Mouse (Mus musculus) naive thymus-derived CD4-positive, alpha-beta T cell, adult 2 months (primary cell): ENCODE data around the gene Rab44.

Source experiments
- DNase-seq: peaks from one replicate; pipeline ENCODE4 v3.0.0-alpha.2; 2011; ENCODE audit warnings: low read depth

Rab44 gene

DNA sequence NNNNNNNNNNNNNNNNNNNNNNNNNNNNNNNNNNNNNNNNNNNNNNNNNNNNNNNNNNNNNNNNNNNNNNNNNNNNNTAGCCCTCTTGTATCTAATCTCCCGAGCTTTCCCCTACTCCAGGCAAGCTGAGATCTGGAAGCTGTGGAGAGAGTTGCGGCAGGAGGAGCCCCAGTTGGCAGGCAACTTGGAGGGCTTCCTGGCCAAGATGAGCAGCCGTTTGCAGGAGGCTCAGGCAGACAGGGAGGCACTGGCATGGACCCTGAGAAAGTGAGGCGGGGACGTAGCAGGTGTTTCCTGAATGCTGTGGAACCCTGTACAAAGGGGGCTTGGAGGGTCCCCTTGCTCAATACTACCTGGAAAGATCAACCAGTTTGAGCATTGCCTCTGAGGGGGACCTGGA lies 21.1 kb downstream of the Rab44 start:
- no peak for DNase-seq

DNA sequence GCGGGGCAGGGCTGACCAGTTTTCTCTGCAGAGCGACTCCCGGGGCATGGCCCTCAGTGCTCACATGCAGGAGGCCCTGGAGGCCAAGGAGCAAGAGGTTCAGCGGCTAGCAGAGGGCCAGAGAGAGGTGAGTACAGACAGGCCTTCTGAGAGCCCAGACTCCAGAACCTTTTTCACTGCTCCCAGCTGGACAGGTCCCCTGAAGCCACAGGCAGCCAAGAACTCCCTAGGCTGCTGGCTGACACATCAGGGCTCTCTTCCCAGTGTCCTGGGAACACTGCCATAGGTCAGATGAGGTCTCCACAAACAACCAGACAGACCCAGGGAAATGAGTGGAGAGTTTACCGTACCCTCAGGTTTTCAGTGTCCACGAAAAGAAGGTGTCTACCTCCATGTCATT lies 22.3 kb downstream of the Rab44 start:
- no peak for DNase-seq

DNA sequence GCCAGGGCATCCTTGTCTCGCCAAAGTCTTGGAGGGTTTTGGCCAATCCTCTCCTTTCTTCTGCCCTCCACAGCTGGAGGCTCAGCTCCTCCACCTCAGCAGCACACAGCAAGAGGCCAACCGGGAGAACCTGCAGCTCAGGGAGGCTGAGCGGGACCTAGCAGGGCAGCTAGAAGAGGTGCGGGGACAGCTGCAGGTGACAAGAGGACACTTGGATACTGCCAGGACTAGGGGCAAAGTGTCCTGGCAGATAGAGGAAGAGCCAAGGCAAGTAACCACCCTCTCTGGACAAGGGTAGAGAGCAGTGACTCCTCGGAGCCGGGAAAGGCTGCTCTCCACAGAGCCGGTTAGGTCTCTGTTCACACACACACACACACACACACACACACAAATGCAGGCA lies 24.0 kb downstream of the Rab44 start:
- DNase-seq = no peak

DNA sequence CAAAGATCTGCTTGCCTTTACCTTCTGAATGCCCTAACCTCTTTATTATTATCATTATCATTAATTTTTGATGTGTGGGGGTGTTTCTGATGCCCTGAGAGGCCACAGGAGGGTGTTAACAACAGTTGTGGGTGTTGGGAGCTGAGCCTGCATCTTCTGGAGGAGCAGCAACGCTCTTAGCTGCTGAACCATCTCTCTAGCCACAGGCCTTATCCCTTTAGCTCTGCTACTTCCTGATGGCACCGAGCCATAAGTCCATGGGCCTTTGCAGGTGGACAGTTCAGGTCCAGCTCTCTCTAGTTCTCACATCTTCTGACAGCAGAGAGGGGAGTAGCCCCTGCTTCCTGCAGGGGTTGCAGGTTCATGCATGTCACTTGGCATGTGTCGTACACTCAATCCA lies 27.6 kb downstream of the Rab44 start:
- no peak for DNase-seq

DNA sequence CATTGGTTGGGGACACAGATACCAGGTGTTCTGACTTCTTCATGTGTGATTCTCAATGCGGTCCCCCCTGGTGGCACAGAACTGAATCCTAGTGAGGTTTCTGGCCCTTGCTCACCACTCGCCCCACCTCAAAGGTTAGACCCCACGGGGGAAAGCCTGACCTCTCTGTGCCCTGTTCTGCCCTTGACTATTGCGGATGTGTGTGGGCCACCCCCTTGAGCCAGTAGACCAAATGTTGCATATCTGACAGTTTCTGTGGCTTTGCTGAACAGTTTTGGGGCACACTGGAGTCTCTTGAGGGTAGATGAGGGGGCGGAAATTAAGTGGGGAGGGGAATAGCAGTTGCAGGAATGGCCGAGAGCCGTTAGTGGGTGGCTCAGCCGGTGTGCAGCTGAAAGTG lies 29.3 kb downstream of the Rab44 start:
- no peak for DNase-seq

DNA sequence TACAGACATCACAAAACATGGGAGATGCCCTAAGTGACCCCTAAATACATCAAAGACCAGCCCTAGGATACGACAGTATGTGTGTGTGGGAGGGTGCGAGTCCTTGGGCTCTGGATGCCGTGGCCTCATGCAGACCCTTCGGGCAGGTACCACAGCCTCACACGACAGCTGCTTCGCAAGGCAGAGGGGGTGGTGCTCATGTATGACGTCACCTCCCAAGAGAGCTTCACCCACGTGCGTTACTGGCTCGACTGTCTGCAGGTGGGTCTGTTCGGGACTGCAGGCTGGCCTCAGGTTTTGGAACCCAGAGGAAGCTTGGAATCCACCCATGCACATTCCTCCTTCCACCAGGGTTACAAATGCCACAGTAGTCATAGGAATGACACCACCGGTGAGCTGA lies 31.2 kb downstream of the Rab44 start:
- no peak for DNase-seq

DNA sequence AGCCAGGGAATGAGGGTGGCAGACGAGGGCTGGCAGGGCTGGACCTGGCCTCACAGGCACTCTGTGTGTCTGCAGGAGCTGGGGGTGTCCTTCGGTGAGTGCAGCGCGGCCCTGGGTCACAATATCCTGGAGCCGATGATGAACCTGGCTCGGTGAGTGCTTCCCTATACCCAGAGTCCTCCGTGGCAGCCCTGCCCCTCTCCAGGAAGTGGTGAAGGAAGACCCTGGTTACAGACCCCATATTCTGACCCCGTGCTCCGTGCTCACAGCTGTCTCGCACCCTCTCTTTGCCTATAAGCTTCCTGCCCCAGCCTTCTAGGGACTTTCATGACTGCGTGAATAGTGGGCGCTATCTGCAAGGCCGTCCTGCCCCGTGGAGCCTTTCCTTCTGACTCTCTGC lies 33.3 kb downstream of the Rab44 start:
- no peak for DNase-seq

DNA sequence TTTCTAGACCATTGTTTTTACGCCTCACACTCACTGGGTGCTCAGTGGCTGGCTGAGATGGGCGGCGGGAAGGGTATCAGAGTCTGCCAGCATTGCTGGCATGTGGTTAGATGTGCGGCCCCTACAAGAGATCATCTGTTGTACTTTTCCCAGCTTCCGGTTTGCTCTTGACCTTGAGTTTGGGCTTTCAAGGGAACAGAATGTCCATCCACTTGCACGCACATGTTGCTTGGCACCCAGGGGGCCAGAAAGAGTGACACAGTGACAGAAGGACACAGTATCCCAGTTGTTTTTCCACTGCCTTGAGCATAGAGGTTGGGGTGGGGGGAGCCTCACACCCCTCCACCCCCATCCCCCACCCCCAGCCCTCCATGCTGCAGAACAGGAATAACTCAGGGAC lies 33.8 kb downstream of the Rab44 start:
- no peak for DNase-seq

DNA sequence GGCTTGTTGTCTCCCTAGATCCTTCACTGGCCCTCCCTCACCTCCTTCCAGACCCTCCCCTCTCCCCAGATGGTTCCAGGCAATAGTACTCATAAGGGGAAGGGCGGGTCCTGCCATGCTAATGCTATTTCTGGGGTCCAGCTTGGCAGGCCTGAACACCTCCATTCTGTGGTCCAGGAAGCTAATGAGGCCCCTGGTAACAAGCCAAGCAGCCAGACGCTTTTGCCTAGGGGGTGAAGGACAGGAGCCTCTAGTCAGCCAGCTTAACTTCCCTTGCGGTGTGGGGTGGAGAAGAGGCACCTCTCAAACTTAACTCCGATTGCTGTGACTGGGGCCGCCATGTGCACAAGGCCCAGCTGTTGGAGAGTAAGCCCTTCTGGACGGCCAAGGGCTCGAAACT lies 35.8 kb downstream of the Rab44 start:
- no peak for DNase-seq

DNA sequence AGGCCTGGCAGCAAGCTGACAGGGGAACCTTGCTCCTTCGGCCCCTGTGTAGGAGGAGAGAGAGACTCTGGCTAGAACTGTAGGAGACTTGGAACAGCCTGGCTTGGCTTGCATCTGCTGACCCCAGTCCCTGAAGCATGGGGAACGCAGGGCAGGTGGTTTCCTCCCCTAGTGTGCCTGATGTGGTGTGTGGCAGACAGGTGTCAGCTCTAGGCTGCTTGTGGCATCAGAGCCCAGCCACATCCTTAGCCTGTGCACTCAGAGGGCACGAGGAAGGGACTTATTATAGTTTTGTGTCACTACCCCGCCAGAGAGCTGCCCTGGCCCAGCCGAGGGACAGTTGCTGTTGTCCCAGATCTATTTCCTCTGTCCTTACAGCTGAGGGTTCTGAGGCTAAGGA lies 38.6 kb downstream of the Rab44 start:
- DNase-seq = peak; percentile 56

DNA sequence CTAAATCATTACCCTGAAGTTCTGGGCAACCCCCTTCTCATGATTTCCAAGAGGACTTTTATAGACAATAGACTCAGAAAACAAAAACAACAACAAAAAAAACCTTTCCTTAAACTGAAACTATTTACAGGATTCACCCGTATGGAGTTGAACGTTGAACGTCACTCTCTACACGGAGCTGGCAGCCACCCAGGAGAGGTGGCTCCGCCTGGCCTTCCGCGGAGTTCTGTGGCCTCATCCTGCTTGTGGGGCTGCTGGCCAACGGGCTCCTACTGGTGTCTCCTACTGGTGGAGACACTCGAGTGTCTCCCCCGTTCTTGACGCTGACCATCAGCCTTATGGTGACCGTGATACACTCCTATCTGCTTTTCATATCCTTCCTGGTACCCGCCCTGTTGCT lies 40.3 kb downstream of the Rab44 start:
- DNase-seq = peak; percentile 7

DNA sequence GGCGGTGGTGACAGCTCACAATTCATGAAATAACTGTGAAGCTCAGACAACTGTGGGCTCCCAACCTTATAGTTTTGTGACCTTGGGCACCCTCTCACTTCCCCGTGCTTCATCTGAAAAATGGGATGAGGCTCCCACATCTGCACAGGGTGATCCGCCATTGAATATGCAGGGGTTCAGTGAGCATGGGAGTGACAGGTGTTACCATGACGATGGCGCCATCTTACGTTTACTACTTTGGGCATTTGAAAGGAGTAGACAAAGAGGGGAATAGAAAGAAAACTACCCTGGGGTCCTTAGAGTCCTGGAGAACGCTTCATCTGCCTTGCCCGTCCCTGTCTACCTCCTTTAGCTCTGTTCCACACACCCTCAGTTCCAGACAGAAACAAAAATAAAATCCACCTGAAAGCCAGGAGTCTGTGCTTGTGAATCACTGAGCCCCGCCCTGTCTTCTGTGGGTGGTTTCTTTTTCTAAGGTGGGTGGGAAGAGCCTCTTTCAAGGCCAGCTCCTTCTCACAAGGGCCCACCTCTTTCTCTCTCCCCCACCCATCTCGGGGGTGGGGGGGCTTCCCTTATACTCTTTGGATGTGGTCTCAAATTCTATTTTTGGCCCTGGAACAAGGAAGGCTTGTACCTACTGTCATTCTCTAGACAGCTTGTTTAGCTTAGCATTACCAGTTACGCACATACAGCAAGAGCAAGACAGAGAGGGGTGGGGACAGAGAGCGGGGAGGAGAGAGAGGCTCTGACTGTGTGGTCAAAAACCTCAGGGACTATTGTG lies 41.6 kb downstream of the Rab44 start:
- DNase-seq = peak; percentile 69

DNA sequence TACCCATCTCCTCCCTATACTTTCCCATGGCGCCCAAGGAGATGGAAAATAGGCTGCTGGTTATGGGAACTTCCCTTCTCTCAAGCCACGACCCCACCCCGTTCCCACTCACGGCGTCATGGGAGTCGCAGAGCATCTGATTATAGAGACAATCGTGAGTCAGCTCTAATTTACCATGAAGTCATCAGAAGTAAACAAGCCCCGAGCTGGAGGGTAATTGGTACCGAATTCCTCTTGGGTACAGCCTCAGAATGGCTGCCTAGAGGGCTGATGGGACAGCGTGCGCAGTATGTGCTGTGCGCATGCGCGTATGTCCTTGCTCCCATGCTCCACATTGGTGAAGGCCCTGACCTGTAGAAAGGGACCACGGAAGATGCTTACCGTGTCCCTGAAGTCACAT lies 42.5 kb downstream of the Rab44 start:
- DNase-seq = no peak

DNA sequence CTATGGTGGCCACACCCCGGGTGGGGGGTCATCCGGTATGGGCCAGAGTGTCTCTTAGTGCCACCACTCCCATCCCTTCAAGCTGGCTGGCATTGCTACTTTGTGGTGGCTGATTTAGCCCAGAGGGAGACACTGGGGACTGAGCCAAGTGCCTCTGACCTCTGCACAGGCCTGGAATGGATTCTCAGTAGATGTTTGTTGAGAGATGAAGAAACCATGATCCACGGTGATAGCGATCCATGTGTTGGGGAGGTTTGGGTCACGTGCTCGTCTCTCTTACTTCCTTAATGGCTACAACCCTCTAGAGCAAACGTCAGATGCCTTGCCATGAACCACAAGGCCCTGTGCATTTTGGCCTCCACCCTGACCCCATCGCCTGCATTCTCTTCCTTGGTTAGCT lies 42.9 kb downstream of the Rab44 start:
- DNase-seq = no peak

DNA sequence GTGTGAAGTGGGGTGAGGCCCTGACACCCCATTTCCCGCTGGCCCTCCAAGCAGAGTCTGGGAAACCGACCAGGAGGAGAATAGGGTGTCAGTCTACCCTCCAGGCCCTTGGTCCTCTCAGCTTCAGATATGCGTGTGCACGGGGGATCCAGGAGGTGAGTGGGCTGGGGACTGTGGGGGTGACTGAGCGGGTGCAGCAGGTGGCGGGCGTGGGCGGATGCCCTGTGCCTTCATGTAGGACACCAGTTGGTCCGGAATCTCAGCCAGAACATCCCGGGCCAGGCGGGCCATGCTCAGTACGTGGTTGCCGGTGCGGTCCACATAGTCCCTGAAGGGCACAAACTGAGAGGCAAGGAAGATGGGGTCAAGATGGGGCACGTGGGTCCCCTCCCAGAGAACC lies 45.0 kb downstream of the Rab44 start:
- DNase-seq = no peak

DNA sequence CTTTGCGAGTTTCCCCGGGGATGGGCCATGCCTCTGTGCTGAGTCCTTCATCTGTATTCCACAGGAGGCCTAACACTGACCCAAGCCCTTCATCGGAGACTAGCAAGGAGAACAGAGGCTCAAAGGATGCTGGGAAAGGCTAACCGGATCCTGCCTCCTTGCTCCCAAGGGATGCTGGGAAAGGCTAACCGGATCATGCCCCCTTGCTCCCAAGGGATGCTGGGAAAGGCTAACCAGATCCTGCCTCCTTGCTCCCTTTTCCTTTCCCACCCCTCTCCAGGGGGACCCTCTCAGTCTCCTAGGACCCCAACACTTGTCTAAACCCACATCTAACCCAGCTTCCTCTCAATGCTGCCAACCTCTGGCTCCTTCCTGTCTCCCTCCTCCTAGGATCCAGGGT lies 45.4 kb downstream of the Rab44 start:
- no peak for DNase-seq

DNA sequence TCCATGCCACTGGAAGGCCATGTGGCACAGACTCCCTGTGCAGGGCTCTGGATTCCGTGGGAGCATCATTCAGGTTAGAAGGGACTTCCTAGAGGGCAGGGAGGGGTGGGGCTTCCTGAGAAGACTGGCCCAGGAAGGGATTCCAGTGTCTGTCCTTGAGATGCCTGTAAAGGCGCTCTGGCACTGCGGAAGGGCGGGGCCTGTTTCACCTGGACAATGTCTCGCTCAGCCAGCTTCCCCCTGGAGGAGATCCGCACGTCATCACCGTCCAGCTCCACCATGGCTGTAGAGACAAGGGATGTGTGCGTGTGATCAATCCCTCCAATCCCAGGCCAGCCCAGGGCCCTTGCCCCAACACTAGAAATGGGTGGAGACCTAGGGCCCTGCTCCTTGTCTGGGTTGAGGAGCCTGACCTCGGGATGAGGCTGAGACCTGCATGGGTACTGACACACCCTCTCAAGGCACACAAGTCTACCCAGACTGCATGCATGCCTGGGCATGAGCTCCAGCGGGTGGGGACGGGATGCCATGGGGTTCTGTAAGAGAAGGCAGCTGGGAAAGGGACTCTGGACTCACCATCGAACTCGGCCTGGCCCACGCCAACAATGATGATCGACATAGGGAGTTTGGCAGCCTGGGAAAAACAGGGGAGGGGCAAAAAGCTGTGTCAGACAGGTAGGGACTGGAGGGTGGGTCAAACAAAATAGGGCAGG lies 46.0 kb downstream of the Rab44 start:
- DNase-seq = no peak

DNA sequence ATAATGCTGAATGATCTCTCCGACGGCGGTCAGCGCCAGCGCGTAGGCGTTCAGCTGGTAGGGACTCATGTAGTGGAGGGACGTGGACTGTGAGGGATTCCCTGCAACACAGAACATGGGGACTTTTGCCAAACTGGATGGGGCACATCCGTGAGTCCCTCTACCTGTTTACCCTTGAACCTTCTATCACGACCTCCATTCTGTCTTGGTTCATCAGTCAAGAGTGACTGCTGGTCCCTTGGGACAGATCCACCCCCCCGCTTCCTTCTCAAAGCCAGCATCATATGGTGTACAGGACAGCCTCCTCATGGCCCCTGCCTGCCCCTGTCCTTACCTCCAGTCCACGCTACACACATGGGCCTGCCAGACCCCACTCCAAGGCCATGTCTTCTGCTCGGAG lies 48.4 kb downstream of the Rab44 start:
- no peak for DNase-seq

DNA sequence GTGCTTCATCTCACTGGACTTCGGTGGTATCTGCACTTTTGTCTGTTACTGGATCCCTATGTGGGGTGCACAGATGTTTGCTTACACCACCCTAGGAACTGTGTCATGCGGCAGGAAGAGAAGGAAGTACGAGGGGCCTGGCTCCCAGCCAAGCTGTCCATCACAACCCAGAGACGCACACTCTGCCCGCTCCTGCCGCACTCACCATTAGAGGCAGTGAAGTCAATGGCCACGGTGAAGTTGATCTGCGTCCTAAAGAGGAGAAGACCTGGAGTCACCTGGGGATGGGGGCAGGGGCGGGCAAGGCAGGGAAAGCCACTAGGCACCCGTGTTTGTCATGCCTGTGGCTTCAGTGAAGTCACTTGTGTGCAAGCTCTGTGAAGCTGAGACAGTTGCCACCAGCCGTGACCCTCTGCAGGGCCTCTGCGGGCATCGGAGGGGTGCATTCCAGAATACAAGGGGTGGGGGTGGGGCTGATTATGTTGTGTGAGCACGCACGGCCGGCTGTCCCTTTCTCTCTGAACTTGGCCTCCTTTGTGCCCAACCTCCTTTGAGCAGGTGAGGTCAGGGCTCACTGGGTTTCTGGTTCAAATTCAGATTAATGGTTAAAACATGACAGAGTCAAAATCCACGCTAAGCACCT lies 50.6 kb downstream of the Rab44 start:
- DNase-seq = peak; percentile 56

DNA sequence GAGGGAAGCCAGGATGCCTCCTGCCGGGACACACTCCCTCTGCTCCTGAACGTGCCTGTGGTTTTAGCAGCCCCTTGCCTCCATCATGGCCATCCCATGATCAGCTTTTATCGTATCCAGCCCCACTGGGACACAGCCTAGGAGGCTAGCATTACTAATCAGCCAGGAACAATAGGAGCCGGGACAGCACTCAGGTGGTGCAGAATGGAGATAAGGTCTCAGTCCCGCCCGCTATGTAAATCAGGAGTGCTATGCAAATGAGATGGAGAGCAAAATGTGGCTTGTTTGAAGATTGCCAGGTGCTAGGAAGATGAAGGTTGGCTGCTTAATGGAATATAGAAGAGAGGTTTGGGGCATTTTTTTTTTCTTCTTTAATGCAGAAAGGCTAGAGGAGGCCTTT lies 51.5 kb downstream of the Rab44 start:
- DNase-seq = peak; percentile 43

DNA sequence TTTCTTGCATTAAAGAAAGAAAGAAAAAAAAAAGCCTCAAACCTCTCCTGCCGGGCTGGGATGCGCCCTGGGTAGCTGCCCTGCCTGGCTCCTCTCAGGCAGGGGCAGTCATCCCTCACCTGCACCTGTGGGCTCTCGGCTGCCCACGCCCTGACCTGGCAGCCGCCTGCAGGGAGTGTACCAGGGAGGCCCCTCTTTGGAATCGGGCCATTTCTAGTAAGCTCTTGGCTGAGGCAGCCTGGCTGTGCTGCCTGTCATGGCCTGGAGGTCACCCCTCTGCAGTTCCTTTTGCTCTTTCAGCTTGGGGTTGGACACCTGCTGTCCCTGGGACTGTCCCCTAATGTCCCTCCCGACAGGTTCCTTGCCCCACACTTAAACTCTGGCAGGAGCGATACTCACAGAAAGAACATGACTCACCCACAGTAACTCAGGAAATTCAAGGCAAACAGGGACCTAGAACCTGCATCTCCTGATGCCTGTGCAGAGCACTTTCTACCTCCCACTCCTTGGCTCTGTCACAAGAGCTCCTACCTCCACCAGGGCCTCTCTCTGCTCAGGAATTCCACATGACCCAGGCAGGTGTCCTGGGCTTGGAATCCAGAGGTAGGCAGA lies 52.1 kb downstream of the Rab44 start:
- DNase-seq = no peak

DNA sequence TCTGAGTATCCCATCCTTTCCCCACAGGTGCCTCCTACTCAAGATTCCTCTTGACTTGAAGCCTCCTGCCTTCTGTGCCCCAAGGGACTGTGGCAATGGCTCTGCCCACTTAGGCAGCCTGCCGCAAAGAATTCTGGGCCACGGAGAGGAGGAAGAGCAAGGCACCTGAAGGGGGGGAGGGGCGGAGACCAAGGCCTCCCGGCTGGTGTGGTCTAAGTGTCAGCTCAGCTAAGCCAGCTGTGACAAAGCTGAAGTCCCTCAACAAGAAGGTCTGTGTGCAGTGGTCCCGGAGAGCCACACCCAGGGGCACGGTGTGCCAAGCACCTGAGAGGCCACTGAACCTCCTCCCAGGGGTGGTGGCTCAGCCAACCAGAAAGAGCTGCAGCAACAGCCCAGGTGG lies 53.4 kb downstream of the Rab44 start:
- peak; percentile 56 for DNase-seq

DNA sequence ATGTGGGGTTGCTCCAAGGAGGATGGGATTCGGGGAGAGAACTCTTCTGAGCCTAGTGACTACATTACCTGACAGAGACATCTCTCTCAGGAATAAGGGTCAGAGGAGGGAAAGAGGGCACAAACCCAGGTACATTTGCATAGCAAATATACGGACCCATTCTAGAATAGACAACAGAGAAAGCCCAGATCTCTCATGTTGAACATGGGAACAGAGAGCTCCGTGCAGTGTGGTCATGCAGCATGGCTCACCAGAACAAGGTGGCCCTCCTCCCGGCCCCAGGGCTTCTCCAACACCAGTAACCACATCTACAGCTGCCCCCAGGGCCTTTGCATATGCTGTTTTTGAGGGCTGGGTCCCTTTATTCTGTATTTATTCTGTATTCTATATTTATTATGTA lies 54.5 kb downstream of the Rab44 start:
- DNase-seq = no peak
